Mouse (Mus musculus) layer of hippocampus, adult 2 months (tissue): ENCODE measurements around the gene Rrp8. TPM values are rescaled to one million over a fixed set of nuclear protein-coding genes. Genes with fewer than 3 reads are reported as not detected.
A peak's percentile ranks its signal among the peaks of the same experiment; 100 is the strongest.

ENCODE experiments used
- DNase-seq, 2 experiments: peaks; one replicate each; pipeline ENCODE4 v3.0.0; 2022; ENCODE audit warnings: low spot score in 2 of 2
- H3K27ac ChIP-seq: fragments of 200-600 bp; 2 replicates; pipeline ENCODE4 v1.8.1; 2022
- H3K4me3 ChIP-seq: fragments of 200-600 bp; 2 replicates; pipeline ENCODE4 v1.8.1; 2022; ENCODE audit warnings: mild to moderate bottlenecking
- CTCF ChIP-seq: fragments of 200-600 bp; conservative IDR thresholded peaks from 2 replicates; pipeline ENCODE4 v1.8.1; 2022; ENCODE audit warnings: antibody characterized with exemption, mild to moderate bottlenecking, moderate library complexity
- total RNA-seq, 2 experiments: library from RNA; stranded (reverse); gene quantifications; 2 replicates each; pipeline ENCODE4 v1.2.3; 2021

Gene Rrp8
- total RNA-seq, 2 experiments from 2014 or later: 8.9 to 14.3 TPM

DNA sequence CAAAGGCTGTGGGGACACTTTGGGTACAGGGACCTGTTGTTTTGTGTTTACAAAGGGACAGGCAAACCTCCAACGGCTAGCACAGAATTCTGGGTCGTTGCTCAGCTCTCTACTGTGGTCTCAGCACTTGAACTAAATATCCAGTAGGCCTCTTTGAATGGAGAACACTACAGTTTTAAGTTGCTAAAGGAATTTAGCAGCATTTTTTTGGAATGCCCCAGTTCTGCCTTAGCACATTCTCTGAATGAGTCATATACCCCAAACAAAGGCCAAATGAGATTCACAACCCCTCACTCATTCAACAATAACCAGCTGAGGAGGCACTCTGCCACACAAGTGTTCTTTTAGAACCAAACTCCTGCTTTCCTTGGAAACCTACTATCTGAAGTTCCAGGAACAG, 15.3 kb downstream of the Rrp8 start:
- no peak for TF ChIP-seq CTCF

DNA sequence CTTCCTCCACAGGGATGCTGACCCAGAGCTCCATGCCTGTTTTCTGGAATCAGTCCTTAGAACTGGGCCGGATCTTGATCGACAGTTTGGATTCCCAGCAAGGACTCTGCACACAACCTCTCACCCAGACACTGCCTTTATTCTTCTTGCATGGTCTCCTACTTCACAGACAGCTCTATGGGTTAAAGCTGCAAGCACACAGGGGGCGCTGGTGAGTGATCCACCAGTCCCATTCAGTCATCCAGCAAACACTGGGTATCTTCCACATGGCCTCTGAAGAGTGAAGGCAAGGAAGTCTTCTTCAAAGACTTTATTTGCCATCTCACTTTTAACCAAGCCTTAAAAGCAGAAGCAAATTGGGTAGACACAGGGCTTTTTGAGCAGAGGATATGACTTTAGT, 21.8 kb downstream of the Rrp8 start:
- Histone ChIP-seq H3K4me3 (no peak overlapping the region), H3K27ac (no peak overlapping the region)
- DNase-seq: no peak
- peak; percentile 56 for TF ChIP-seq CTCF

More for the DNA sequence above, 15.3 kb downstream of the Rrp8 start:
- no peak for DNase-seq
- Histone ChIP-seq H3K4me3 (no peak overlapping the region), H3K27ac (no peak overlapping the region)

DNA sequence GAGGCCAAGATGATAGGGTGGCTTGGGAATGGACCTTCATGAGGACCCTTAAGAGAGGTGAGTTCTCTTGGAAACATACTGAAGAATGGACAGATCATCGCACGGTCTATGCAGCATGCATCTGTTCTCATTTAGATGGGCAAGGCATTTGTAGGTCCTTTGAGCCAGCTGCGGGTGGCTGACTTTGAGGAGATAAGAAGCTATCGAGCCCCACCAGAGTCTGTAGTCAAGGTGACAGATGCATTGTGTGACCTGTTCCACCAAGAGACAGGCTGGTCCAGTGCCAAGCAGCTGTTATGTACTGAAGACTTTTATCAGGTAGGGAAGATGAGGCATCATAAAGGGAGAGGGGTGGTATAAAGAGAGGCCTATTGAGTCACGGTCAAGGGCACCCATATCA, 28.5 kb downstream of the Rrp8 start:
- DNase-seq: no peak
- Histone ChIP-seq H3K27ac (no peak overlapping the region), H3K4me3 (no peak overlapping the region)
- TF ChIP-seq CTCF: no peak

DNA sequence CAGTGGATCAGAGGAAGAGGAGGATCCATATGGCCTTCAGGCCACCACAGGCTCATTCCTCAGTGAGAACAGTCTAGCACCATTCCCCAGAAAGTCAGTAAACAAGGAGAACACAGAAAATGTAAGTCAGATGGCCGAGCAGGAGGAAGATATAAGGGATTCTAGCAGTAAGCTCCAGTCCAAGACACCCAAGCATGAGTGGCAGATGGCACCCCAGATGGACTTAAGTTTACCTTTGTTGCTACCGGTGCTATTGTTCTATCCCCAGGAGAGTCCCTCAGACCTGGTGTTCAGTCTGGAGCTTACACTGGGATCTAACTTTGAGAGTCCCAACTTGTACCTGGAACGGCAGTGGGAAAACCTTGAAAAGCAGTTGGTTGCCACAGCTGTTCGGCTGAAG, 33.4 kb downstream of the Rrp8 start:
- no peak overlapping the region for H3K4me3 ChIP-seq
- no peak overlapping the region for H3K27ac ChIP-seq
- DNase-seq: no peak
- TF ChIP-seq CTCF: no peak

DNA sequence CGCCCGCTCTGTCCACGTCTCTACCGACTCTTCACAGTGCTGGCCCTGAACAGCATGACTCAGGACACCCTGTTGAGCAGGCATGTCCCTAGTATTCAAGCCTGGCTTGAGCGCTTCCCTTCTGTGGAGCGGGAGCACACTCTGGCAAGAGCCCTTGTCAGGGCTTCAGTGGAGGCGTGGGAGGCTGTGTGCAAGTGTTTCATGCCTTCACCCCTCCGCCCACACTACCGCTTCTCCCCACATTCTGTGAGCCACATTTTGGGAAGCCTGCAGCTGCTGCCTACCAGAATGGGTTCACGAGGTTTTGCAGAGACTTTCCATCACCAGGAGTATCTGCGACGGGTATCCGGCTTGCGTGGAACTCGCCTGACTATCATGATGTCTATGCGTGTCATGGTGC, 34.0 kb downstream of the Rrp8 start:
- Histone ChIP-seq H3K27ac (no peak overlapping the region), H3K4me3 (no peak overlapping the region)
- no peak for TF ChIP-seq CTCF
- DNase-seq: peak; percentile 22 to 61

DNA sequence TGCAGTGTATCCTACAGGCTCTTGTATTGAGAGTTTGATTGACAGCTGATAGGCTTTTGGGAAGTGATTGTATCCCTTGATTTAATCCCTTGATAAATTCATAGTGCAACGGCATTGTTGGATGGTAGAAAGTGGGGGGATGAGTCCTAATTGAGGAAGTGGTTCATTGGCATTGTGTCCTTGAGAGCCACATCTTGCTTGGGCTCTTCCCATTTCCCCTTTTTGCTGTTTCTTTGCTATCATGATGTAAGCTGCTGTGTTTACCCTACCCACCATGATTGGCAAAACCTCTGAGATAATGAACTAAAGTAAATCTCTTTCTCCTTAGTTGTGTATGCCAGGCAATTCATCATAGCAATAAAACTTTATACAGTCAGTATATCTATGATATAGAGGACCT, 46.3 kb downstream of the Rrp8 start:
- no peak for DNase-seq
- Histone ChIP-seq H3K27ac (no peak overlapping the region), H3K4me3 (no peak overlapping the region)
- no peak for TF ChIP-seq CTCF

DNA sequence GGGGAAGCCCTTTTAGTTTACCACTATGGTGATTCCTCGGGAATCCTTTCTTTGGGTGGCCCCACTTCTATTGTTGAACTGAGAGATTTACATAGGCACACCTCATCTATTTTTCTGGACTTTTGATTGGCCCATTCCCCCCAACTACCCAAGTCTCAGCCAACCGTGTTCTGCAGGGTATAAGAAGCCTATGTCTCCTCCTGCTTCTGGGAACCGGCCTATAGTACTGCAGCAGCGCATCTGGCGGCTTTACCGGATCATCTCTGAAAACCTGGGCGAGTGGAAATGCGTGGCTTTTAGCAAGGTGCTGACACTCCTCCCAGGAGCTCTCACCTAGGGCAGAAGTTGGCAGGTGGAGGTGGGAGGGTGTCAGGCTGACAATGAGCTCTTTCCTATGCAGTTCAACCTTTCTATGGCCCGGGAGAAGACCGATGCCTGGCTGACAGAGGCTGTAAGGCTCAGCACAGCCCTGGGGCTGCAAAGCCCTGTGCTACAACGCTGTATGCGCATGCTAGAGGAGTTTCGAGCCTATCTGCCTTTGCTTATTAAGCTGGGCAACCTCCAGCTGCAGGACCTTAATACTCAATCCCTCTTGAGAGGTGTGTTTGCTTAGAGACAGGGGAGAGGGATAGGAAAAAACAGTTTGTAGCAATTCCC, 51.5 kb downstream of the Rrp8 start:
- TF ChIP-seq CTCF: no peak
- DNase-seq: no peak
- H3K27ac ChIP-seq: no peak overlapping the region
- H3K4me3 ChIP-seq: no peak overlapping the region

Other genes starting within 250 kb of the Rrp8 start
- gene Smpd1, start 183.0 kb downstream of the Rrp8 start, total RNA-seq: 10 to 100 TPM; 82.7 to 86.2 TPM
- gene Apbb1, start 155.7 kb downstream of the Rrp8 start, total RNA-seq: 100 to 1,000 TPM; 360 to 370 TPM
- gene Hpx, start 137.2 kb downstream of the Rrp8 start, total RNA-seq: under 1 TPM in 1 of 2 experiments, not detected in 1; 0.23 TPM
- 100 to 1,000 TPM; 140 to 142 TPM for gene Trim3, start 103.8 kb downstream of the Rrp8 start, total RNA-seq
- gene Timm10b, start 97.3 kb downstream of the Rrp8 start, total RNA-seq: 10 to 100 TPM; 67.4 to 73.7 TPM
- 100 to 1,000 TPM in 1 of 2 experiments, 10 to 100 TPM in 1; 98.9 to 105 TPM for gene Arfip2, start 97.0 kb downstream of the Rrp8 start, total RNA-seq
- gene Gm45799, start 96.8 kb downstream of the Rrp8 start, total RNA-seq: 10 to 100 TPM in 1 of 2 experiments, 1 to 10 TPM in 1; 6.9 to 12.7 TPM
- gene Dnhd1, start 86.6 kb downstream of the Rrp8 start, total RNA-seq: 1 to 10 TPM; 6.9 to 8.5 TPM
- 10 to 100 TPM; 79.7 to 83.2 TPM for gene Ilk, start 793 bp downstream of the Rrp8 start, total RNA-seq
- 100 to 1,000 TPM; 112 to 120 TPM for gene Taf10, start 7.0 kb upstream of the Rrp8 start, total RNA-seq
- 10 to 100 TPM; 73.2 to 73.4 TPM for gene Tpp1, start 14.8 kb upstream of the Rrp8 start, total RNA-seq
- gene Dchs1, start 50.3 kb upstream of the Rrp8 start, total RNA-seq: 10 to 100 TPM; 14.1 to 15.1 TPM
- gene Mrpl17, start 73.7 kb upstream of the Rrp8 start, total RNA-seq: 100 to 1,000 TPM; 104 to 108 TPM
- gene Gm4070, start 216.6 kb upstream of the Rrp8 start, total RNA-seq: 1 to 10 TPM in 1 of 2 experiments, under 1 TPM in 1; 0.90 to 1.3 TPM